ENCODE assay signal across 8 mouse cellular contexts in genomic region chr2:119327102-119327480, GRCm38 (mm10). TPM values are rescaled to one million over a fixed set of nuclear protein-coding genes. Genes with fewer than 3 reads are reported as not detected.
DNase-seq lines count a peak whose midpoint lies in the region; ATAC-seq and TF ChIP-seq lines count a peak whose summit lies in the region.

No protein-coding gene starts in this region.

- TF ChIP-seq CTCF in testis, adult 2 months (IDR thresholded peaks at IDR 0.05; ENCODE audit: control insufficient read depth, insufficient read depth, insufficient replicate concordance, low read depth, low read length), result peak; percentile 33; the same call in 1 of the 2 replicates
- peak; percentile 32 for TF ChIP-seq CTCF in heart, postnatal 0 days (IDR thresholded peaks at IDR 0.05; ENCODE audit: low read depth)

- DNase-seq in testis, postnatal 10 days (ENCODE audit: low spot score), result no peak
- DNase-seq in embryonic facial prominence, embryonic 11.5 days (ENCODE audit: low spot score), result peak; percentile 65
- DNase-seq in heart, postnatal 0 days (ENCODE audit: low spot score), result no peak
- DNase-seq in kidney, postnatal 14 days, result peak; percentile 88
- DNase-seq in lung, postnatal 4 days, result peak; percentile 77 to 90
- no peak for DNase-seq in urinary bladder, postnatal 10 days (ENCODE audit: low spot score)

- H3K4me2 ChIP-seq in embryonic facial prominence, embryonic 11.5 days (ENCODE audit: low read depth, low read length), result peak overlapping the region; percentile 69
- H3K4me2 ChIP-seq in heart, postnatal 0 days (ENCODE audit: low read depth, low read length), result peak overlapping the region; percentile 76
- H3K4me2 ChIP-seq in stomach, embryonic 16.5 days (ENCODE audit: low read depth, low read length), result peak overlapping the region; percentile 89

- no peaks in the 10 kb centered on the region; the same call in 1 of the 2 replicates for H3K27me3 ChIP-seq in testis, adult 2 months (ENCODE audit: control insufficient read depth, insufficient read depth, low read length)
- H3K27me3 ChIP-seq in embryonic facial prominence, embryonic 11.5 days (ENCODE audit: control insufficient read depth, insufficient read depth, low read length), result peaks cover 78% of the 10 kb centered on the region
- H3K27me3 ChIP-seq in heart, postnatal 0 days (ENCODE audit: control insufficient read depth, insufficient read depth, low read length), result peaks cover 85% of the 10 kb centered on the region
- peaks cover 41% of the 10 kb centered on the region for H3K27me3 ChIP-seq in stomach, embryonic 16.5 days (ENCODE audit: control insufficient read depth, insufficient read depth, low read length)

- no peak overlapping the region for H3K9ac ChIP-seq in embryonic facial prominence, embryonic 11.5 days (replicated peaks; ENCODE audit: low read length)
- H3K9ac ChIP-seq in heart, postnatal 0 days (replicated peaks; ENCODE audit: low read depth, low read length), result peak overlapping the region; percentile 70; the same call in 1 of the 2 replicates
- H3K9ac ChIP-seq in stomach, embryonic 16.5 days (ENCODE audit: low read length), result peak overlapping the region; percentile 72

- no peak for TF ChIP-seq POLR2A in testis, adult 2 months (IDR thresholded peaks at IDR 0.05; ENCODE audit: control insufficient read depth, low read depth, low read length)

- no peak overlapping the region for H3K27ac ChIP-seq in testis, adult 2 months (ENCODE audit: control insufficient read depth, insufficient read depth, low read depth, low read length)
- H3K27ac ChIP-seq in embryonic facial prominence, embryonic 11.5 days (replicated peaks; ENCODE audit: low read depth, low read length), result no peak overlapping the region
- H3K27ac ChIP-seq in heart, postnatal 0 days (ENCODE audit: low read depth), result peak overlapping the region; percentile 72
- H3K27ac ChIP-seq in stomach, embryonic 16.5 days (ENCODE audit: low read length), result no peak overlapping the region

- peak overlapping the region; percentile 37 for H3K4me3 ChIP-seq in testis, adult 2 months (ENCODE audit: control insufficient read depth, low read depth, low read length)
- H3K4me3 ChIP-seq in embryonic facial prominence, embryonic 11.5 days (ENCODE audit: low read depth, low read length), result peak overlapping the region; percentile 26
- H3K4me3 ChIP-seq in heart, postnatal 0 days (ENCODE audit: low read depth, low read length), result peak overlapping the region; percentile 73
- peak overlapping the region; percentile 59 for H3K4me3 ChIP-seq in stomach, embryonic 16.5 days (replicated peaks; ENCODE audit: low read length)

- H3K4me1 ChIP-seq in testis, adult 2 months (ENCODE audit: control insufficient read depth, insufficient read depth, low read length), result peaks cover 33% of the 10 kb centered on the region
- H3K4me1 ChIP-seq in embryonic facial prominence, embryonic 11.5 days (ENCODE audit: control insufficient read depth, insufficient read depth, low read length), result peaks cover 11% of the 10 kb centered on the region
- peaks cover 21% of the 10 kb centered on the region; the same call in 1 of the 2 replicates for H3K4me1 ChIP-seq in heart, postnatal 0 days (ENCODE audit: control insufficient read depth, insufficient read depth)
- H3K4me1 ChIP-seq in stomach, embryonic 16.5 days (ENCODE audit: control insufficient read depth, insufficient read depth, low read length), result peaks cover 40% of the 10 kb centered on the region

- no peak for ATAC-seq in embryonic facial prominence, embryonic 11.5 days (replicated peaks; ENCODE audit: insufficient number of reproducible peaks, low FRiP score, low TSS enrichment, low read depth)
- ATAC-seq in heart, postnatal 0 days (ENCODE audit: insufficient read depth, low read depth), result peak; percentile 50
- no peak for ATAC-seq in stomach, embryonic 16.5 days (ENCODE audit: insufficient read depth, low FRiP score)

- H3K9me3 ChIP-seq in embryonic facial prominence, embryonic 11.5 days (replicated peaks; ENCODE audit: control insufficient read depth, low read length), result no peaks in the 10 kb centered on the region
- H3K9me3 ChIP-seq in heart, postnatal 0 days (replicated peaks; ENCODE audit: control insufficient read depth, low read length), result no peaks in the 10 kb centered on the region
- no peaks in the 10 kb centered on the region for H3K9me3 ChIP-seq in stomach, embryonic 16.5 days (replicated peaks; ENCODE audit: control insufficient read depth, low read length)

- peak; percentile 70 for TF ChIP-seq EP300 in heart, postnatal 0 days (IDR thresholded peaks at IDR 0.05; ENCODE audit: low read depth)

- WGBS in embryonic facial prominence, embryonic 11.5 days, result under 1% methylated on average over 30 of the region's 30 CpGs
- WGBS in heart, postnatal 0 days, result under 1% methylated on average over 30 of the region's 30 CpGs
- under 1% methylated on average over 30 of the region's 30 CpGs for WGBS in stomach, embryonic 16.5 days

- H3K36me3 ChIP-seq in testis, adult 2 months (ENCODE audit: control insufficient read depth, insufficient read depth, low read length), result no peaks in the 10 kb centered on the region
- no peaks in the 10 kb centered on the region for H3K36me3 ChIP-seq in embryonic facial prominence, embryonic 11.5 days (replicated peaks; ENCODE audit: control insufficient read depth, insufficient read depth, low read depth, low read length)
- H3K36me3 ChIP-seq in heart, postnatal 0 days (replicated peaks; ENCODE audit: control insufficient read depth, insufficient read depth, low read length), result peaks cover 5% of the 10 kb centered on the region; the same call in 1 of the 2 replicates
- no peaks in the 10 kb centered on the region for H3K36me3 ChIP-seq in stomach, embryonic 16.5 days (ENCODE audit: control insufficient read depth, insufficient read depth, low read length)

RNA-seq across cellular contexts. Expression of gene Dll4, which starts 1.5 kb away (rescaled TPM):
- polyA plus RNA-seq in testis, adult 2 months (2012; rRNA removed), result 0.54 and 0.59 TPM in 2 replicates
- 2.9 and 3.2 TPM in 2 replicates for polyA plus RNA-seq in embryonic facial prominence, embryonic 11.5 days (2014; fragmentation: Nextera tagmentation; extraction: Ambion mirVana)
- total RNA-seq in heart, postnatal 0 days (2014; rRNA removed; ENCODE audit: low replicate concordance), result 5.0 and 6.6 TPM in 2 replicates
- 5.7 and 6.2 TPM in 2 replicates for polyA plus RNA-seq in heart, postnatal 0 days (2015; fragmentation: Nextera tagmentation; extraction: Ambion mirVana)
- polyA plus RNA-seq in stomach, embryonic 16.5 days (2015; fragmentation: Nextera tagmentation; extraction: Ambion mirVana), result 6.8 and 8.2 TPM in 2 replicates

RNA-seq across cellular contexts. Expression of gene Chac1, which starts 23.9 kb away (rescaled TPM):
- polyA plus RNA-seq in testis, adult 2 months (2012; rRNA removed), result 3.5 and 3.6 TPM in 2 replicates
- 0.34 and 0.46 TPM in 2 replicates for polyA plus RNA-seq in embryonic facial prominence, embryonic 11.5 days (2014; fragmentation: Nextera tagmentation; extraction: Ambion mirVana)
- total RNA-seq in heart, postnatal 0 days (2014; rRNA removed; ENCODE audit: low replicate concordance), result 0.11 and 0.27 TPM in 2 replicates
- 0.30 and 0.52 TPM in 2 replicates for polyA plus RNA-seq in heart, postnatal 0 days (2015; fragmentation: Nextera tagmentation; extraction: Ambion mirVana)
- 1.5 and 2.4 TPM in 2 replicates for polyA plus RNA-seq in stomach, embryonic 16.5 days (2015; fragmentation: Nextera tagmentation; extraction: Ambion mirVana)

RNA-seq across cellular contexts. Expression of gene Vps18, which starts 38.6 kb away (rescaled TPM):
- polyA plus RNA-seq in testis, adult 2 months (2012; rRNA removed), result 10.0 and 10.2 TPM in 2 replicates
- polyA plus RNA-seq in embryonic facial prominence, embryonic 11.5 days (2014; fragmentation: Nextera tagmentation; extraction: Ambion mirVana), result 9.2 and 9.6 TPM in 2 replicates
- total RNA-seq in heart, postnatal 0 days (2014; rRNA removed; ENCODE audit: low replicate concordance), result 14.3 and 16.2 TPM in 2 replicates
- 8.0 and 8.3 TPM in 2 replicates for polyA plus RNA-seq in heart, postnatal 0 days (2015; fragmentation: Nextera tagmentation; extraction: Ambion mirVana)
- polyA plus RNA-seq in stomach, embryonic 16.5 days (2015; fragmentation: Nextera tagmentation; extraction: Ambion mirVana), result 17.5 and 19.8 TPM in 2 replicates

RNA-seq across cellular contexts. Expression of gene Rhov, which starts 56.0 kb away (rescaled TPM):
- 11.8 and 11.9 TPM in 2 replicates for polyA plus RNA-seq in testis, adult 2 months (2012; rRNA removed)
- polyA plus RNA-seq in embryonic facial prominence, embryonic 11.5 days (2014; fragmentation: Nextera tagmentation; extraction: Ambion mirVana), result 2.2 and 2.3 TPM in 2 replicates
- 3.4 TPM in 1 of 2 replicates, not detected in the other for total RNA-seq in heart, postnatal 0 days (2014; rRNA removed; ENCODE audit: low replicate concordance)
- polyA plus RNA-seq in heart, postnatal 0 days (2015; fragmentation: Nextera tagmentation; extraction: Ambion mirVana), result 0.19 TPM in 1 of 2 replicates, not detected in the other
- 30.2 and 34.5 TPM in 2 replicates for polyA plus RNA-seq in stomach, embryonic 16.5 days (2015; fragmentation: Nextera tagmentation; extraction: Ambion mirVana)

Comparison
In these comparisons a context has a peak if more than half of its experiments do, and no peak if none do; other contexts are left out.
1. DNase-seq: peak in embryonic facial prominence, embryonic 11.5 days (single experiment), kidney, postnatal 14 days (single experiment) and lung, postnatal 4 days (2 of 2); none in testis, postnatal 10 days (single experiment), heart, postnatal 0 days (single experiment) and urinary bladder, postnatal 10 days (single experiment).
2. Peak in every context shown above with its lines, with median percentiles within 50 percentile points of each other: H3K4me3 ChIP-seq and H3K4me2 ChIP-seq.